Mouse (Mus musculus): ENCODE data around the gene Gm10570.

Gm10570 gene

DNA sequence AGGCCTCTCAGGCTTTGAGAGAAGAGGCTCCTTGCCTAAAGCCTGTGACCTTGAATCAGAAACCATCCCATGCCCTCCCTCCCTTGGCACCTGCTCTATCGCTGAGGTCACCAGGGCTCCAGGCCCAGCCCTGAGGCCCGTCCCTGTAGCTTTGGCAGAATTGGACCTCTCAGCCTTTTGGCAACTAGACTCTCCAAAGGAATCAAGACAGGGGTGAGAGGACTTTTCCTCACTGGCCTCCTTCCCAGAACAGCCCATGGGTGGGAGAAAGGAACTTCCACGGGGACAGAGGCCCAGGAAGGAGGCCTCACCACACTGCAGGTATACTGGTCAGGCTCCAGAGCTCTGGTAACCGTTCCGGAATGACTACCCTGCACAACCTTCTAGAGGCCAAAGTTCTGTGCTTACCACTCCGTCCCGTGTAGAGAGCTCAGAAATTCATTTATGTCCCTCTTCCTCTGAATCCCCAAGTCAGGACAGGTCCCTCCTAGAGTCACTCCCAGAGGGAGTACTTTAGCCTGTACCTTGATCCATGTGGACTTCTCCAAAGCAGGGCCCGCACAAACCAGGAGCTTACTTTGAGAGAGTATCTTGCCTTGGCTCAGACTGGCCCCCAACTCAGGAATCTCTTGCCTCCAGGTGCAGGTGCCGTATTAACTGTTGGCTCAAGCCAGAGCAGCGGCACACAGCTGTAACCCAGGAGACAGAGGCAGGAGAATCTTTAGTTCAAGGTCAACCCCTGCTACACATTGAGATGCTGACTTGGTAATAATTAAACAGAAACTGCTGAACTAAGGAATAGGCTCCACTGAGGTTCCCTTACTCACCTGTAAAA lies 1.5 kb downstream of the Gm10570 start:
- DNase-seq (ENCODE audit: low read depth, low spot score) = peak; percentile 60

DNA sequence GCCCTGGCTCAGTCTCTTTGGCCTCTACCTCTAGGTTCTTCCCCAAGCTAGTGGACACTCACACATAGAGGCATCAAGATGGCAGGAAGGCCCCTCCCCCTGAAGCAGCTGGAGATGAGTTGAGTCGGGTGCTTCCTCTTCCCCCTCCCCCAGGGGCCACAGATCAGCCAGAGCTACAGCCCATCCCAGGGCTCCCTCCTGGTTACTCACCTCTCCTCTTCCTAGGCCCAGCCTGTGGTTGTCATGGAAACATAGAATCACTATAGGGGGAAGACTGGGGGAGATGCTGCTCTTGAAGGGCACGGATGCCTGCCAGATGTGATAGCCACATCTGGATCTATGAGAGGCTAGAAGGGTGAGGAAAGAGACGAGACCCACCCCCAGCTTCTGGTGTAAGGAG lies 3.7 kb downstream of the Gm10570 start:
- DNase-seq (ENCODE audit: low read depth, low spot score) = peak; percentile 69

DNA sequence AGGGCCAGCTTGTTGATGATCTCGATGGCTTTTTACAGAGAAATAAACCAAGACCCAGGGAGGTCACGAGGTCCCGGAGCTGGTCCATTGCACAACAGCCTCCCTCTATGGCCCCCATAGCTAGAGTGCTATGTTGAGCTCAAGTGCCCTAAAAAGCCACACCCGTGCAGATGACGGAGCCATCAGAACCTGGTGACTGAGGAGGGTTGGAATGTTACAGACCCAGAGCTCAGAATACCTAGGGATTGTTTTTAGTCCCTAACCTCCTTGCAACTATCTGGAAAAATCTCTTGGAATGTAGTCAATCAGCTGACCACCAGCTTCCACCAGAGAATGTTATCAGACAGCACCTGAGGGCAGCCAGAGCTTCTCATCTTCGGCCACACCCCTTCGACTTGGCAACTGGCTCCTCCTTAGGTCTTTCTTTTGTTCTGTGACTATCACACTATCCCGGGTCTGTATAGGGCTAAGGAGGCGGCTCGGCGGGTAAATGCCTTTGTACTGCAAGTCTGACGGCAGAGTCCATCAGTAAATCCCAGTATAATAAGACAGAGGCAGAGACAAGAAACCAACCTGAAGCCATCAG lies 6.1 kb downstream of the Gm10570 start:
- peak; percentile 92 for DNase-seq (ENCODE audit: low read depth, low spot score)

DNA sequence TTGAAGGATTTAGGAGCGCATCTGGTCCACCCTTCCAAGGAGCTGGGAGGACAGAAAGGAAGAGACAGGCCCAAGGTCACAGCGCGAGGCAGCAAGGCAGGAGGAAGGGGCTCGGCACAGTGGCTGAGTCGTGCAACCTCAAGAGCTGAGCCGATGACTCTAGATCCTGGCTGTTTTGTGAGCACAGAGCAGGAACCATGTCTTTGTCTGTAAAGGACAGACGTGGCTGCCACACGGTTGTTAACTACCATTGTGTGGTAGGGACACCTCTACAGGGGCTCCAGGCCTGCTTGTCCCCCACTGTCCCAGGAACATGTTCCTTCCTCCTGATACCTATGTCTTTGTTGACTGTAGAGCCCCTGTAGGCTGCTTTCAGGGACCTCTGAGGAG lies 8.8 kb downstream of the Gm10570 start:
- peak; percentile 34 for DNase-seq (ENCODE audit: low read depth, low spot score)

- peak; percentile 23 for DNase-seq (ENCODE audit: low read depth, low spot score)
Measured at GRCm38 (mm10) chr4:130298877-130299628, 9.4 kb downstream of the Gm10570 start.

DNA sequence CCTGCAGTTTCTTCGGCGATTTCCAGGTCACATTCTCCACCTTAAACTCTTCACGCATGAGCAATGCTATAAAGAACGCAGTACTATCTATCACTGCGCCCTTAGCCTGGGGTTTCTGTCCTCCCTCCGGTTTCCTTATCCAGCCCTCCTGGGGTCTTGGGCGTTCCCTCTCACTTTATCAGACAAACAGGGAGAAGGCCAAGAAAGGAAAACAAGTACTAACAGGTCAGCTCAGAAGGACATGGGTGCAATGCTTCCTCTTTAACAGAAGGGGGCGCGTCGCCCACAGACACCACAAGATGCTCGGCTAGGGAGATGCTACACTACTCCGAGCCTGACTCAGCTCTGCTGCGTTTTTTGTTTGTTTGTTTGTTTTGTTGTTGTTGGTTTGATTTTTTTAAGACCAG lies 11.3 kb downstream of the Gm10570 start:
- peak; percentile 91 for DNase-seq (ENCODE audit: low read depth, low spot score)

DNA sequence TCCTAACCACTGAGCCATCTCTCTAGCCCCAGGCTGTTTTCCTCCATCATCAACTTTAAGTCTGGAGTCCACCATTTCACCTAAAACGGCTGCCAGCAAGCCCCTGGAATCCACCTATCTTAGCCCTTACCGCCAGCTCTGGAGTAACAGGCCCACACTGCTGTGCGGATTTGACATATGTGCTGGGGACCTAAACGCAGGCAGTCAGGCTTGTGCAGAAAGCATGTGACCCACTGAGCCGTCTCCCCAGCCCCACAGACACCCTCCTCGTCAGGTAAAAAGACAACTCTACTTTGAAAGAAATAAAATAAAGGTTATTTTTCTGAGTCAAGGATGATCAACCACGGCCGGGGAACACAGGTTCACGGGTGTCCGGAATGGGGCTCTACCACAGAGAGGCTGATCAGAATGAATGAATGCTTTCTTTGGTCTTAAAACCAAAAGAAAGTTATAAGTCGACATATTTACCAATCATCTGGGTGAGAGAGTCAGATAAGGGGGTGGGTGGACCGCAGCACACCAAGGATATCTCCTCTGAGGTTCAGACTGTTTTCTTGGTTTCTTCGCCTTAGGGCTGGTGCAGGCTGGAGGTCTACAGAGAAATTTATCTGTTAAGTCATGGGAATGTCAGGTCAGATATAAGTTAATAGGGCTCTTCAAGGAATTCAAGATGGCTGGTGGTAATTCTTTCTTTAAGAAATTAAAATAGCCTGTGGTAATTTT lies 12.1 kb downstream of the Gm10570 start:
- no peak for DNase-seq (ENCODE audit: low read depth, low spot score)

GRCm38 (mm10) chr4:130295047-130295745 lies 13.3 kb downstream of the Gm10570 start:
- DNase-seq (ENCODE audit: low read depth, low spot score) = peak; percentile 76

DNA sequence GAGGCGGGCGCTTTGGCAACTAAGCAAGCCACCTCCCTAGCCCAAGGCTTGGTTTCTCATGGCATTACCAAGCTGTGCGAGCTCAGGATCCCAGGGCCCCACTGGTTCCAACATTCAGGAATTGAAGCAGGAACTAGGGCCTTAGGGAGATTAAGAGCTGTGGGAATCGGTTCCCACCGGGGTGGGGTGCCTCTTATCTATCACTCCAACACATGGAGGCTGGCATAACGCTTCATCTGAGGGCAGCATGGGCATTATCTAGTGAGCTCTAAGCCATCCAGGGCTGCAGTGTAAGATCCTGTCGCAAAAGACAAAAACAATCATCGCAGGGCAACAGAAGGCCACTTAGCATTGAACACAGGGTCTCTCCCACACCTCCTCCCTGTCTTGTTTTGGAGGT lies 14.0 kb downstream of the Gm10570 start:
- no peak for DNase-seq (ENCODE audit: low read depth, low spot score)

DNA sequence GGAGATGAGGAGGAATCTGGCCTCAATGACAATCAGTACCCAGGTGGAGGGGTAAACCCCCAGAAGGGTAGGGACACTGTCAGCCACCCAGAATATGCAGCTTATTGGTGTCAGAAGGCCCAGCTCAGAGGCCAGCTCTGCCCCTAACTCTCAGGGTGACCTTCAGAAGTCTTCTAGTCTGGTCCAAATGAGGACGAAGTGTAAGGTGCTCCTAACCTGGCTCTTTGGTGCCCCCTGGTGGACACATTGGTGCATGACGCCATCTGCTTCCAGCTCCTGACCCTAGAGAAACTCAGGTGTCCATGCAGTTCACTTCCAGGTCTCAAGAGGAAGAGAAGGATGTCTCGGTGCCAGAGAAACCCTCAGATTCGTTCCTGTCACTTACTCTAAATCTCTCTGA lies 16.2 kb downstream of the Gm10570 start:
- DNase-seq (ENCODE audit: low read depth, low spot score) = peak; percentile 89

DNA sequence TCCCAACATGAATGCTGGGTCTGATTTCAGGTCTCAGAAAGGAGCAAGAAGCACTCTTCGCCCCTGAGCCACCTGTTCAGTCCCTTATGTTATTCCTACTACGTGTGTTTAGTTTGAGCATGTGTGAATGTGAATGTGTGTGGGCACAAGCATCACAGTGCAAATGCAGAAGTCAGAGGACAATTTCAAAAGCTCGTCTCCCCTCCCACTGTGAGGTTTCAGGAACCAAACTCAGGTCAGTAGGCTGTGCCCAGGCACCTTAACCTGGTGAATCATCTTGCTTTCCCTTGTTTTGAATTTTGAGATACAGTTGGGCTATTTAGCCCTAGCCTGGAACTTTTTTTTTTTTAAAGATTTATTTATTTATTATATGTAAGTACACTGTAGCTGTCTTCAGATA lies 18.6 kb downstream of the Gm10570 start:
- no peak for DNase-seq (ENCODE audit: low read depth, low spot score)

DNA sequence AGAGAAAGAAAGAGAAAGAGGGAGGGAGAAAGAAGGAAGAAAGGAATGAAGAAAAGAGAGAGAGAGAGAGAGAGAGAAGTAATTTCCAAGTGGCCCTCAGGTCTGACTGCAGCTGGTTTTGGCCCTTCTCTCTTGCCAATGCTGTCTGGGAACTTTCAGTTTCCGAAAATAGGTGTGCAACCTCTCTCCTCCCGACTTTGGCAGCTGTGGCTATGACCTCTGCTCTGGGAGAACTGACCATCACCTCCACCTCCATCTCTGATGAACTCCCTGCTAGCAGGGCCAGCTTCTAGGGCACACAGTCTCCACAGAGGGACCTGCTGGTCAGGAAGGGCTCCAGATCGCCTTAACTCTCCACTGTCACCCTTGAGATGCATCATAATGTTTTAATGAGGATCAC lies 21.9 kb downstream of the Gm10570 start:
- no peak for DNase-seq (ENCODE audit: low read depth, low spot score)

DNA sequence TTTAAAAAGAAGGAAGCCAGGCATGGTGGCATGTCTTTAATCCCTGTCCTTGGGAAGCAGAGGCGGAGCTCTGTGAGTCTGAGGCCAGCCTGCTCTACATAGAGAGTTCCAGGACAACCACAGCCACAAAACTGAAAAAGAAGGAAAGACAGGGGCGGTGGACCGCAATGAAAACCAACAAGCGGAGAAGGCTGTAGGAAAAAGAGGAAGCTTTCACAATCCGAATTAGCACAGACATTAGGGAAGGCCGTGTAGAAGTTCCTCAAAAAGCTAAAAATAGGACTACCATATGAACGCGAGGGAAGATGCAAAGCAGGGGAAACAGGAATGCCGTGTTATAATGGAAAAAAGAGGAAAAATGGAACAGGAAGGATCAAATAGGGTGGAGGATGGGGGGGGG lies 24.6 kb downstream of the Gm10570 start:
- DNase-seq (ENCODE audit: low read depth, low spot score) = no peak

GRCm38 (mm10) chr4:130282856-130283255 lies 25.6 kb downstream of the Gm10570 start:
- DNase-seq (ENCODE audit: low read depth, low spot score) = no peak

DNA sequence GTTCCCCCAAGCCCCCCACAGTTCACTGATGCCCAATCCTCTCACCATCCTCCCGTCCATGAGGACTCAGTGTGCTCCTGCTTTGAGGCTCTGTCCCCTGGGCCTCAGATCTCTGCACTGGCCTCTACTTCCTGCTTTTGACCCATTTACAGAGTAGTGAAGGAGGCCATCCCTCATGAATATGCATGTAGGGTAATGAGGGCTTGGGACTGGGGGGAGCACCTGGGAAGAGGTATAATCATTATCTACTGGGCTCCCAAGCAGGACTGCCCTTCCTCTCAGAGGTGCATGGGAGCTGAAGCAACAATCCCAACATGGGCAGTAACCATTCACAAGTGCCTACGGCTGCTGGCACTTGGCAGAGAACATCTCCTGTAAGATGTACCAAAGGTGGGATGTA lies 29.4 kb downstream of the Gm10570 start, which contains the start of gene Serinc2:
Serinc2 (minus strand) TSS at position 101 of the 400 bp plus-strand sequence.
- DNase-seq (ENCODE audit: low read depth, low spot score) = no peak

DNA sequence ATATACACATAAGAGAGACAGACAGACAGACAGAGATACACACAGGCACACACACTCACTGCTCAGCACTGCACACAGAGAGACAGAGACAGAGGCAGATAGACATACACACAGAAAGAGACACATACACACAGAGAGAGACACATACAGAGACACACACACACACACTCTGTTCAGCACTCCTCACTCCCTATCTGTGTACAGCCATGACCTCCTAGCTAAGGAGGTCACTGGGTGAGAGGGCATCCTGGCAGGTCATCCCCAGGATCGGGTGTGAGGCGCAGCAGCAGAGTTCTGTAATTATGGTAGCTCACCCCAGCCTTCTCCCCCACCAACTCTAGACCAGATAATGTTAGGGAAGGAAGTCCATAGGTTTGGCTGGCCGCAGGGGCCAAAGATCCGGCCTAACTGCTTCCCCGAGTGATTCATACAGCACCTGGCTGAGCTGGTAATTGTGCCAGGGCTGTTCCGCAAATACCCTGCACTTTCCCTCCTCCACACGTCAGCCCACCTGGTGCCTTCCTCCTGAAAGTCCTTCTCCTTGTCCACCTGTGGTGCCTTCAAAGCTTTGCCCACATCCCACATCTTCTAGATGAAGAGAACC lies 31.8 kb downstream of the Gm10570 start:
- DNase-seq (ENCODE audit: low read depth, low spot score) = no peak

DNA sequence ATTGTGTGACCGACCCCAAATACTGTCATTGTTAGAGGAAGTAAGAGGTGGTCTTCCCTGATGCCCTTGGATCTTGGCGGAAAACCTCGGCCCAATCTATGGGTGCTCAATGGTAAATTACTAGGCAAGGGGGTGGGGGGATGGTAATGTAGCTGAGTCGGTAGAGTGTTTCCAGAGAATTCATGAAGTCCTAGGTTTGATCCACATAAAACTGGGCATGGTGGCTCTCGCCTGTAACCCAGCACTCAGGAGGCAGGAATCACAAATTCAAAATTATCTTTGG lies 32.7 kb downstream of the Gm10570 start:
- no peak for DNase-seq (ENCODE audit: low read depth, low spot score)

DNA sequence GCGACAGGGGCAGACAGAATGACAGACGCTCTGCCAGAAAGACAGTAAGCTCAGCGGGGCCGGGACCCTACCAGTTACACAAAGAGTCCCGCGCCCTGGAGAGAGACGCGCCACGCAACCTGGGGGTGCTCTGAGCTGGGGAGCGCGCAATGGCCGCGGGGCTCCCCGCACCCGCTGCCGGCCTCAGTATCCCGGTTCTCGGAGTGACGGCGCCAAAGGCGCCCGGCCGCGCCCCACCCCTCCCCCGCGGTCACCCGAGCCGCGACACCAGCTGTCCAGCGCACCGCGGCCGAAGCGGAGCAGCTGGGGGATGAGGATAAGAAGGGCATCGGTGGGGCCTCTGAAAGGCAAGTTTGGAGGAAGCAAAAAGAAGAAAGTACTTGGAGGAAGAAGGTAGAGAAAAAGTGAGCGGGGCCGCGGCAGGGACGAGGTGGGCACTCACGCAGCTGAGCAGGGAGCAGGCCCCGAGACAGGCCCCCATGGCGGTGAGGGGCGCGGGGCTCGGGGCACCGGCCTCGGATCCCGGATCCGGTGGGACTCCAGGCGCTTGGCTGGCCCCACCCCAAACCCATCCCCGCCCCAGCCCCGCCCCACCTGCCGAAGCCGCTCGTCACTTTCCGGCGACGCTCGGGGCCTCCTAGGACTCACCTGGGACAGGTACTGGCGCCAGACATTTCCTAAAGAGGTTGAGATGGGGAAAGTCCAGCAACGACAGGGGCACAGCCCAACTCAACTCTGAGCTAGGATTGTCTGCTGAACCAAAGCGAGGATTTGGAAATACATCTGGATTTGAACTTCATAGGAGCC lies 33.3 kb downstream of the Gm10570 start:
- DNase-seq (ENCODE audit: low read depth, low spot score) = no peak

GRCm38 (mm10) chr4:130274346-130275015 lies 34.0 kb downstream of the Gm10570 start:
- DNase-seq (ENCODE audit: low read depth, low spot score) = peak; percentile 42

Data from ZHBTc4 (cell line).